Mouse (Mus musculus): ENCODE data around the gene Med26.

DNA sequence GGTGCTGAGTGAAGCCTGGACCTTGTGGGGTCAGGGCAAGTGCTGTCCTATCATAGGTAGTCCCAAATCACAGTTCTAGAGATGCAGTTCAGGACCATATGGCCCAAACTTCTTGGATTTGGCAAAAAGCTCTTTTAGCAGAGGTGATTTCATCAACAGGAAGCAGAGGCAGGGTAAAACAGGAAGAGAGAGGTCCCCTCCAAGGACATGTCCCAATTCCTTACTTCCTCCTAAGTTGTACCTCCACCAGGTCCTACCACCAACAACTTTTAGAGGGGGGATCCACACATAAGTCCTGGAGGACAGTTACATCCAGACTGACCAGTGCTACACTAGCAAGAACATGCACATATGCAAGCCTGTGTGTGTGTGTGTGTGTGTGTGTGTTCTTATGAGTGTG lies 61.1 kb downstream of the Med26 start:
- TF ChIP-seq CTCF (IDR thresholded peaks at IDR 0.05; ENCODE audit: extremely low read depth, insufficient read depth, insufficient read length, insufficient replicate concordance) (no peak), POLR2A (IDR thresholded peaks at IDR 0.05; ENCODE audit: low read depth, low read length) (no peak)

Measured in spleen, adult 2 months (tissue).